Mouse (Mus musculus) hindbrain, postnatal 0 days (tissue): ENCODE measurements around the gene Pdlim1. TPM values are rescaled to one million over a fixed set of nuclear protein-coding genes. Genes with fewer than 3 reads are reported as not detected.

Source experiments
- ATAC-seq: fragments of 200-750 bp; cut with Nextera tagmentation; 2 replicates; pipeline ENCODE4 v1.8.0; 2017; ENCODE audit warnings: mild to moderate bottlenecking, moderate TSS enrichment, moderate library complexity
- DNase-seq: peaks from one replicate; pipeline ENCODE4 v3.0.0-alpha.2; 2015; ENCODE audit warnings: low spot score
- H3K27ac ChIP-seq: fragments of 300-500 bp; sonication (generic); 2 replicates; pipeline ENCODE4 v1.5.1; 2014; ENCODE audit warnings: mild to moderate bottlenecking
- H3K27me3 ChIP-seq: fragments of 300-500 bp; sonication (generic); 2 replicates; pipeline ENCODE4 v1.6.1; 2014; ENCODE audit warnings: low read length, mixed read lengths; ENCODE audit not compliant: insufficient read depth
- H3K36me3 ChIP-seq: fragments of 300-500 bp; sonication (generic); 2 replicates; pipeline ENCODE4 v1.6.1; 2014; ENCODE audit warnings: low read length, mixed read lengths; ENCODE audit not compliant: insufficient read depth
- H3K4me1 ChIP-seq: fragments of 300-500 bp; sonication (generic); 2 replicates; pipeline ENCODE4 v1.6.1; 2014; ENCODE audit warnings: antibody characterized with exemption, low read length, mixed read lengths; ENCODE audit not compliant: insufficient read depth
- H3K4me2 ChIP-seq: fragments of 300-500 bp; sonication (generic); 2 replicates; pipeline ENCODE4 v1.6.1; 2014; ENCODE audit warnings: low read depth, mild to moderate bottlenecking, low read length, moderate library complexity, mixed read lengths
- H3K4me3 ChIP-seq: fragments of 300-500 bp; sonication (generic); 2 replicates; pipeline ENCODE4 v1.5.1; 2014; ENCODE audit warnings: low read length
- H3K9ac ChIP-seq: fragments of 300-500 bp; sonication (generic); replicated peaks from 2 replicates; pipeline ENCODE4 v1.6.1; 2014; ENCODE audit warnings: mild to moderate bottlenecking, low read length, moderate library complexity, mixed read lengths
- H3K9me3 ChIP-seq: fragments of 300-500 bp; sonication (generic); 2 replicates; pipeline ENCODE4 v1.6.1; 2016; ENCODE audit warnings: low read length, mixed read lengths
- CTCF ChIP-seq: IDR thresholded peaks from 2 replicates; pipeline ENCODE4 v1.5.1; 2016; ENCODE audit warnings: antibody characterized with exemption, control low read depth, low read depth
- WGBS: fragments of 180-500 bp; shearing (Covaris S2); extraction: QIAGEN DNeasy Blood & Tissue Kit; methylation state at CpG from one replicate; pipeline ENCODE4 v1.1.7; 2014; 5-methylcytosine and 5-hydroxymethylcytosine counted together
- polyA plus RNA-seq: library from polyadenylated mRNA; unstranded; fragments of >200 nt; fragmentation: Nextera tagmentation; extraction: Ambion mirVana; gene quantifications from 2 replicates; pipeline ENCODE4 v1.2.1, GENCODE M21; 2015
- total RNA-seq: library from RNA; depleted of rRNA; stranded (reverse); fragments of >200 nt; gene quantifications from 2 replicates; pipeline ENCODE4 v1.2.3, GENCODE M21; 2014

Gene Pdlim1
- total and polyA plus RNA-seq, 2 experiments from 2014 or later = 2.8 to 10.3 TPM

GRCm38 (mm10) chr19:40270351-40271307 lies 1.0 kb downstream of the Pdlim1 start:
- Histone ChIP-seq H3K36me3 (no peaks in the 10 kb centered on the region), H3K4me1 (no peaks in the 10 kb centered on the region; the same call in 1 of the 2 replicates), H3K4me2 (peak overlapping the region; percentile 95), H3K9me3 (no peaks in the 10 kb centered on the region), H3K4me3 (peak overlapping the region; percentile 56), H3K9ac (peak overlapping the region; percentile 47), H3K27me3 (peaks cover 29% of the 10 kb centered on the region), H3K27ac (no peak overlapping the region)
- TF ChIP-seq CTCF = no peak
- no peak for DNase-seq
- WGBS = 8% methylated on average over 63 of the region's 63 CpGs
- peak; percentile 46 for ATAC-seq

GRCm38 (mm10) chr19:40269526-40269925 lies 2.1 kb downstream of the Pdlim1 start:
- no peak overlapping the region for H3K4me3 ChIP-seq
- no peak overlapping the region for H3K27ac ChIP-seq
- no peak overlapping the region for H3K4me2 ChIP-seq
- no peak for DNase-seq
- no peaks in the 10 kb centered on the region for H3K36me3 ChIP-seq
- TF ChIP-seq CTCF = no peak
- no peaks in the 10 kb centered on the region for H3K9me3 ChIP-seq
- WGBS = 56% methylated on average over 5 of the region's 5 CpGs
- no peak for ATAC-seq
- H3K27me3 ChIP-seq = peaks cover 29% of the 10 kb centered on the region
- no peaks in the 10 kb centered on the region; the same call in 1 of the 2 replicates for H3K4me1 ChIP-seq
- no peak overlapping the region for H3K9ac ChIP-seq

GRCm38 (mm10) chr19:40268493-40268892 lies 3.1 kb downstream of the Pdlim1 start:
- Histone ChIP-seq H3K4me2 (no peak overlapping the region), H3K4me1 (no peaks in the 10 kb centered on the region; the same call in 1 of the 2 replicates), H3K27ac (no peak overlapping the region), H3K9ac (no peak overlapping the region), H3K4me3 (no peak overlapping the region), H3K36me3 (no peaks in the 10 kb centered on the region), H3K9me3 (no peaks in the 10 kb centered on the region), H3K27me3 (peaks cover 29% of the 10 kb centered on the region)
- DNase-seq = no peak
- TF ChIP-seq CTCF = no peak
- 85% methylated on average over 3 of the region's 3 CpGs for WGBS
- ATAC-seq = no peak

GRCm38 (mm10) chr19:40267380-40267779 lies 4.3 kb downstream of the Pdlim1 start:
- no peaks in the 10 kb centered on the region for H3K36me3 ChIP-seq
- no peaks in the 10 kb centered on the region for H3K9me3 ChIP-seq
- H3K27ac ChIP-seq = no peak overlapping the region
- TF ChIP-seq CTCF = no peak
- DNase-seq (no peak), ATAC-seq (no peak)
- H3K9ac ChIP-seq = no peak overlapping the region
- H3K4me3 ChIP-seq = no peak overlapping the region
- H3K4me1 ChIP-seq = no peaks in the 10 kb centered on the region; the same call in 1 of the 2 replicates
- H3K4me2 ChIP-seq = no peak overlapping the region
- WGBS = 88% methylated on average over 1 of the region's 1 CpGs
- peaks cover 21% of the 10 kb centered on the region for H3K27me3 ChIP-seq

- no peaks in the 10 kb centered on the region for H3K4me1 ChIP-seq
- no peak overlapping the region for H3K9ac ChIP-seq
- no peak for TF ChIP-seq CTCF
- H3K27ac ChIP-seq = no peak overlapping the region
- no peak for DNase-seq
- no peaks in the 10 kb centered on the region for H3K36me3 ChIP-seq
- no peaks in the 10 kb centered on the region for H3K9me3 ChIP-seq
- H3K4me3 ChIP-seq = no peak overlapping the region
- H3K27me3 ChIP-seq = no peaks in the 10 kb centered on the region
- H3K4me2 ChIP-seq = no peak overlapping the region
- no peak for ATAC-seq
- 94% methylated on average over 1 of the region's 1 CpGs for WGBS
Observed at GRCm38 (mm10) chr19:40259485-40259884, 12.2 kb downstream of the Pdlim1 start.

- no peak for DNase-seq
- Histone ChIP-seq H3K36me3 (no peaks in the 10 kb centered on the region), H3K9ac (no peak overlapping the region), H3K4me2 (no peak overlapping the region), H3K4me3 (no peak overlapping the region), H3K27me3 (no peaks in the 10 kb centered on the region), H3K27ac (no peak overlapping the region), H3K9me3 (no peaks in the 10 kb centered on the region), H3K4me1 (no peaks in the 10 kb centered on the region)
- no peak for TF ChIP-seq CTCF
- no peak for ATAC-seq
- 79% methylated on average over 4 of the region's 4 CpGs for WGBS
Observed at GRCm38 (mm10) chr19:40257396-40257795, 14.2 kb downstream of the Pdlim1 start.
